Mouse (Mus musculus): ENCODE results near the gene Ptn. TPM values are rescaled to one million over a fixed set of nuclear protein-coding genes. Genes with fewer than 3 reads are reported as not detected.
"Not testable (repeated sequence)": the region's sequence is repeated elsewhere in the genome, so short reads cannot be mapped to it uniquely, and the experiment has no call there.

Gene Ptn
- total and polyA plus RNA-seq, 3 experiments: not detected

- no peaks in the 10 kb centered on the region for H3K27me3 ChIP-seq (ENCODE audit: control insufficient read depth in 1 of 2, insufficient read depth in 2 of 2, low read length in 2 of 2)
- no peak for DNase-seq (ENCODE audit: low read depth, low spot score)
- no peaks in the 10 kb centered on the region for H3K36me3 ChIP-seq (ENCODE audit: control insufficient read depth in 1 of 2, insufficient read depth in 2 of 2, low read length in 2 of 2)
- no peaks in the 10 kb centered on the region for H3K4me1 ChIP-seq (ENCODE audit: control insufficient read depth in 1 of 2, insufficient read depth in 2 of 2, low read length in 2 of 2)
- H3K79me2 ChIP-seq (ENCODE audit: control insufficient read depth, insufficient read depth, low read length, poor library complexity): no peaks in the 10 kb centered on the region
- no peaks in the 10 kb centered on the region for H3K9me3 ChIP-seq (replicated peaks; ENCODE audit: insufficient read depth, low read length)
- H3K4me3 ChIP-seq (ENCODE audit: control insufficient read depth in 1 of 2, insufficient read depth in 1 of 2, low read depth in 2 of 2, low read length in 2 of 2): no peak overlapping the region
- H3K27ac ChIP-seq (ENCODE audit: control insufficient read depth, low read depth, low read length): no peak overlapping the region
- TF ChIP-seq MYB (IDR thresholded peaks at IDR 0.05; ENCODE audit: low read depth, low read length) (no peak), BHLHE40 (IDR thresholded peaks at IDR 0.05; ENCODE audit: borderline replicate concordance, low read depth, low read length) (no peak), ZC3H11A (IDR thresholded peaks at IDR 0.05; ENCODE audit: low read depth, low read length) (no peak), MAX (IDR thresholded peaks at IDR 0.05; ENCODE audit: low read length) (no peak), E2F4 (IDR thresholded peaks at IDR 0.05; ENCODE audit: borderline replicate concordance, low read depth, low read length) (no peak), POLR2AphosphoS5 (IDR thresholded peaks at IDR 0.05; ENCODE audit: borderline replicate concordance, low read depth, low read length) (no peak), USF1 (IDR thresholded peaks at IDR 0.05; ENCODE audit: low read depth, low read length) (no peak), TCF12 (IDR thresholded peaks at IDR 0.05; ENCODE audit: low read depth, low read length) (no peak), NELFE (IDR thresholded peaks at IDR 0.05; ENCODE audit: low read depth, low read length) (no peak), POLR2A (IDR thresholded peaks at IDR 0.05; ENCODE audit: control insufficient read depth in 1 of 2, insufficient read depth in 1 of 2, low read depth in 1 of 2, low read length in 2 of 2, poor library complexity in 1 of 2) (no peak), ZNF384 (IDR thresholded peaks at IDR 0.05; ENCODE audit: low read depth, low read length) (no peak), MAZ (IDR thresholded peaks at IDR 0.05; ENCODE audit: low read depth, low read length) (no peak)
- H3K9ac ChIP-seq (ENCODE audit: control insufficient read depth, low read depth, low read length, poor library complexity, severe bottlenecking): no peak overlapping the region
Observed at GRCm38 (mm10) chr6:36739811-36740210, 70.2 kb downstream of the Ptn start.

- Histone ChIP-seq H3K36me3 (ENCODE audit: control insufficient read depth in 1 of 2, insufficient read depth in 2 of 2, low read length in 2 of 2) (no peaks in the 10 kb centered on the region), H3K27ac (ENCODE audit: control insufficient read depth, low read depth, low read length) (no peak overlapping the region), H3K79me2 (ENCODE audit: control insufficient read depth, insufficient read depth, low read length, poor library complexity) (no peaks in the 10 kb centered on the region), H3K27me3 (ENCODE audit: control insufficient read depth in 1 of 2, insufficient read depth in 2 of 2, low read length in 2 of 2) (no peaks in the 10 kb centered on the region), H3K9me3 (replicated peaks; ENCODE audit: insufficient read depth, low read length) (no peaks in the 10 kb centered on the region), H3K4me3 (ENCODE audit: control insufficient read depth in 1 of 2, insufficient read depth in 1 of 2, low read depth in 2 of 2, low read length in 2 of 2) (no peak overlapping the region), H3K9ac (ENCODE audit: control insufficient read depth, low read depth, low read length, poor library complexity, severe bottlenecking) (no peak overlapping the region), H3K4me1 (ENCODE audit: control insufficient read depth in 1 of 2, insufficient read depth in 2 of 2, low read length in 2 of 2) (no peaks in the 10 kb centered on the region)
- DNase-seq (ENCODE audit: low read depth, low spot score): no peak
- TF ChIP-seq MAX (IDR thresholded peaks at IDR 0.05; ENCODE audit: low read length) (no peak), SIN3A (IDR thresholded peaks at IDR 0.05; ENCODE audit: low read length) (no peak), EP300 (IDR thresholded peaks at IDR 0.05; ENCODE audit: low read depth in 1 of 2, low read length in 2 of 2) (no peak), POLR2A (IDR thresholded peaks at IDR 0.05; ENCODE audit: control insufficient read depth in 1 of 2, insufficient read depth in 1 of 2, low read depth in 1 of 2, low read length in 2 of 2, poor library complexity in 1 of 2) (no peak), MAZ (IDR thresholded peaks at IDR 0.05; ENCODE audit: low read depth, low read length) (no peak), MEF2A (IDR thresholded peaks at IDR 0.05; ENCODE audit: extremely low read depth, insufficient replicate concordance, low read depth, low read length, poor library complexity, severe bottlenecking) (no peak), JUND (IDR thresholded peaks at IDR 0.05; ENCODE audit: low read depth, low read length) (no peak), ELF1 (IDR thresholded peaks at IDR 0.05; ENCODE audit: low read depth, low read length) (no peak), BHLHE40 (IDR thresholded peaks at IDR 0.05; ENCODE audit: borderline replicate concordance, low read depth, low read length) (no peak), USF2 (IDR thresholded peaks at IDR 0.05; ENCODE audit: borderline replicate concordance in 1 of 2, insufficient read depth in 1 of 2, low read depth in 1 of 2, low read length in 2 of 2) (no peak), POLR2AphosphoS5 (IDR thresholded peaks at IDR 0.05; ENCODE audit: borderline replicate concordance, low read depth, low read length) (no peak), ZC3H11A (IDR thresholded peaks at IDR 0.05; ENCODE audit: low read depth, low read length) (no peak), GABPA (IDR thresholded peaks at IDR 0.05; ENCODE audit: low read depth, low read length) (no peak), RAD21 (IDR thresholded peaks at IDR 0.05; ENCODE audit: low read depth, low read length) (no peak)
Observed at GRCm38 (mm10) chr6:36736763-36737162, 73.3 kb downstream of the Ptn start.

GRCm38 (mm10) chr6:36735622-36736021 lies 74.4 kb downstream of the Ptn start:
- H3K4me1 ChIP-seq (ENCODE audit: control insufficient read depth in 1 of 2, insufficient read depth in 2 of 2, low read length in 2 of 2); H3K79me2 ChIP-seq (ENCODE audit: control insufficient read depth, insufficient read depth, low read length, poor library complexity); DNase-seq (ENCODE audit: low read depth, low spot score); H3K36me3 ChIP-seq (ENCODE audit: control insufficient read depth in 1 of 2, insufficient read depth in 2 of 2, low read length in 2 of 2); H3K9ac ChIP-seq (ENCODE audit: control insufficient read depth, low read depth, low read length, poor library complexity, severe bottlenecking); H3K9me3 ChIP-seq (replicated peaks; ENCODE audit: insufficient read depth, low read length); H3K4me3 ChIP-seq (ENCODE audit: control insufficient read depth in 1 of 2, insufficient read depth in 1 of 2, low read depth in 2 of 2, low read length in 2 of 2); H3K27me3 ChIP-seq (ENCODE audit: control insufficient read depth in 1 of 2, insufficient read depth in 2 of 2, low read length in 2 of 2); H3K27ac ChIP-seq (ENCODE audit: control insufficient read depth, low read depth, low read length): not testable (repeated sequence)

GRCm38 (mm10) chr6:36729811-36730210 lies 80.2 kb downstream of the Ptn start:
- H3K27me3 ChIP-seq (ENCODE audit: control insufficient read depth in 1 of 2, insufficient read depth in 2 of 2, low read length in 2 of 2); H3K79me2 ChIP-seq (ENCODE audit: control insufficient read depth, insufficient read depth, low read length, poor library complexity); H3K27ac ChIP-seq (ENCODE audit: control insufficient read depth, low read depth, low read length); H3K9ac ChIP-seq (ENCODE audit: control insufficient read depth, low read depth, low read length, poor library complexity, severe bottlenecking); H3K4me3 ChIP-seq (ENCODE audit: control insufficient read depth in 1 of 2, insufficient read depth in 1 of 2, low read depth in 2 of 2, low read length in 2 of 2); H3K4me1 ChIP-seq (ENCODE audit: control insufficient read depth in 1 of 2, insufficient read depth in 2 of 2, low read length in 2 of 2); DNase-seq (ENCODE audit: low read depth, low spot score); H3K9me3 ChIP-seq (replicated peaks; ENCODE audit: insufficient read depth, low read length); H3K36me3 ChIP-seq (ENCODE audit: control insufficient read depth in 1 of 2, insufficient read depth in 2 of 2, low read length in 2 of 2): not testable (repeated sequence)

Measured in MEL (cell line).